Mouse (Mus musculus) cerebellum, postnatal 4 days (tissue): ENCODE measurements around the gene Pdpr.
"Not testable (repeated sequence)": the region's sequence is repeated elsewhere in the genome, so short reads cannot be mapped to it uniquely, and the experiment has no call there.

Source experiments
- DNase-seq, 2 experiments: peaks; one replicate each; pipeline ENCODE4 v3.0.0; 2022; ENCODE audit warnings: low spot score in 2 of 2, mixed read lengths in 1 of 2

Pdpr gene

DNA sequence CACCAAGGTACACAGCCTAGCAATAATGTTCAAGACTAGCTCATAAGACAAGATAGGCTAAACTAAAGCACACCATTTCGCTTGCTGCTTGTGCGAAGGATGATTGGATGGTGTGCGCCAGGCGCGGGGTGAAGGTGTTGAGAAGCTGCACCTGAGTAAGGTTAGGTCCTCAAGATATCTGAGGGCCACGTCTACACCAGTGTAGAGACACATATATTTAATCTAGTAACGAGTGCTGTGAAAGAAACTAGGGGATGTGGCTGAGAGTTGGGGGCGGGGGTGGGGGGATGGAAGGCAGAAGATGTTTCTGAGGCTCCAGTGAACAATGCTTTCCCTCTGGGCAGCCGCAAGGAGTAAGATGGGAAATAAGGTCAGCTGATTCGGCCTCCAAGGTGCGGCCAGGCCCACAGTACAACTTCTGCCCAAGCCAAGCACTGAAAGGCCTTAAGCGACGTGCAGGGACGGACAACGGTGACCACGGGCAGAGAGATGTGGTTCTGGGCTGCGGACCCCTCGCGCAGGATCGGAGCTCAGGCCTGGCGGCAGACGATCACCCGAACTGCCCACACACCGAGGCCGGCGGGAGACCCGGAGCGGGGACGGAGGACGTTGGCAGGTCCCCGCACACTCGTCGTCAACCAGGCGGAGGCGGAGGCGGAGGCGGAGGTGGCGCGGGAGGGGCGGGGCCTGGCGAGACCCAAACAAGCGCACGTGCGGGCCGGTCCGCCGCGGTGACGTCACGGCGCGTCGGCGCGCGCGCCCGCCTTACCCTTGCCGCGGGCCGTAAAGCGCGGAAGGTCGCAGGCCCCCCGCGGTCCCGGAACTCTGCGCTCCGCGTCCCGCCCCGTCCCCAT, at the start of gene Pdpr:
Pdpr (plus strand) TSS at position 766 of the 854 bp plus-strand sequence.
- DNase-seq, result peak; percentile 84 to 96

DNA sequence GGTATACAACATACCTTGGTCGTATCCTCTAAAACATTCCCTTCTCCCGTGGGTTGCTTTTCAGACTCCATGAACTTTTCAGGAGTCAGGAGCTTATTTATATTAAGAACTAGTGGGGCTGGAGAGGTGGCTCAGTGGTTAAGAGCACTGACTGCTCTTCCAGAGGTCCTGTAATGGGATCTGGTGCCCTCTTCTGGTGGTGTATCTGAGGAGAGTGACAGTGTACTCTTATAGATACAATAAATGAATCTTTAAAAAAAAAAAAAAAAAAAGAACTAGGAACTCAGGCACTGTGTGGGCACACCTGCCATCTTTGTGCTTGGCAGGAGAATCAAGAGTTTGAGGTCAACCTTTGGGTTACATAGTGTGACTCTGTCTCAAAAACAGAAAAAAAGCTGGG, 45.7 kb upstream of the Pdpr start:
- DNase-seq, result no peak

DNA sequence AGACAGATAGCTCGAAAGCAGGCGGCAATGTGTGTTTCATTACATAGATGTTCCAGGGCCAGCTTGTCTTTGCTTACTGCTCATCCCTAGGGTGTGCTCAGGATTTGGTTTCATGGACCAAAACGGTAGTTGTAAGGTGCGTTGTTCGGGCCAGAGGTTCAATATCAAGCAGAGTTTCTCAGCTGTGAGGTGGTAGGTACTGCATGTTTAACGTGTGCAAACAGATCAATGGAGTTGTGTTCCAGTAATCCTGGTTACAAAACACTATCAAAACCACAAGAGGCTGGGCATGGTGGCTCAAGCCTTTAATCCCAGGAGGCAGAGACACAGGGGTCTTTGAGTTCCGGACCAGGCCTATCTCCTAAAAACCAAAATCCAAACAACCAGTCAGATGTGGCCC, 45.3 kb upstream of the Pdpr start:
- no peak for DNase-seq

DNA sequence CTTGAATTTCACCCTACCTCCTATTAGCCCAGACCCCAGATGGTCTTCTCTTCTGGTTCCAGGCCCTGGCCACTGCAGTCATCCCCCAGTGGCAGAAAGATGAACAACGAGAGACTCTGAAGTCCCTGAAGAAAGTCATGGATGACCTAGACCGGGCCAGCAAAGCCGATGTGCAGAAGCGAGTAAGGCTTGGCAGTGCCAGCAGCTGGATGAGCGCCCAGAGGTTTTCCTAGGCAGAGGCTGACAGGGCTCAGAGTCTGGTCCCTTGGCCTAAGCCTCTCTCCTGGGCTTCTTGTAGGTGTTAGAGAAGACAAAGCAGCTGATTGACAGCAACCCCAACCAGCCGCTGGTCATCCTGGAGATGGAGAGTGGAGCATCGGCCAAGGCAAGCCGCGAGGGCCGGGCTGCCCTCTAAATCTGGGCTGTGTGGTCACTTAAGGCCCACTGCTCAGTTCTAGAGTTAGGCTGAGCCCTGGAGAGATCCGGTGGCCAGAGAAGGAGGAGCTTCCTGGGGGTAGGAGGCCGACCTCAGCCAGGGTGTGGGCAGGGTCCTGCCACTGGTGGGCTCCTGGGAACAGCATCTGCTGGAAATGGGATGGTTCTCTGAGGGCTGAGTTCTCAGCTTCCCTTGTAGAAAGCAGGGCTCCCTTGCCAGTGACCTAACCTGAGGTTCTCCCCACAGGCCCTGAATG, 40.5 kb upstream of the Pdpr start:
- no peak for DNase-seq

DNA sequence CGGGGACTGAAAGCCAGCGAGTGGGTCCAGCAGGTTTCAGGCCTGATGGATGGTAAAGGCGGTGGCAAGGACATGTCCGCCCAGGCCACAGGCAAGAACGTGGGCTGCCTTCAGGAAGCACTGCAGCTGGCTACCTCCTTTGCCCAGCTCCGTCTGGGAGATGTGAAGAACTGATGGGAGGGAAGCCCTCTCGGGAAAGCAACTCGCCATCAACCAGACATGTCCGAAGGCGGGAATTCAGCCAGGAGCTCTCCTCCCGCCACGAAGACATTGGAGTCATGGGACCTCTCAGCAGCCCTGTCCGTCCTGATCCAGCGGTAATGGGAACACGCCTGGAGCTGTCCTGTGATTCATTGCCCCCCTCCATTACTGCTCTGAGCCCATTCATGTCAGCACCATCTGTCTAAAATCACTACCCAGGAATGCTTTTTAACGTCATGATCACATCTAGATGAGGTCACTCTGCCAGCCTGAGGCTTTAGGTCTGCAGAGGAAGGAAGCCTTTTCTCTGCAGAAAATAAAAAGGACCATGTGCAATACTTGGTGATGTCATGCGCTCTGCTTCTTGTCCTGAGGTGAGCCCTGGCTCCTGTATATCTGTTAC, 39.3 kb upstream of the Pdpr start:
- no peak for DNase-seq

DNA sequence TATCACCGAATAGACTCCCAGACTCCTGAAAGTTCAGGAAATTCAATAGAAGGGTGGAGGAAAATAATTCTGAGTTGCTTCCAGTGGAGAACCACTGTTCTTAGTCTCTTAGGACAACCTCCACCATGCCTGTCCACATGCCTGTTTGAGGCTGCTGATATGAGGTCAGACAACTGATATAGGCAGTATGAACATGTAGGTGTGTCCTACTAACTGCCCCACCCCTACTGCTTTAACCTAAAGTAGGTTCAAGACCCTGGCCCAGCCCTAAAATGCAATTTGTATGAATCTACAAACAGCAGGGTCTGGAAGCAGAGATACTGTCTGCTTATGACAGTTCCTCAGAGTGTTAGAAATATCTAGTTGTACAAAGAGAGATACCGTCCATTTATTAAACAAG, 38.8 kb upstream of the Pdpr start:
- DNase-seq, result no peak

DNA sequence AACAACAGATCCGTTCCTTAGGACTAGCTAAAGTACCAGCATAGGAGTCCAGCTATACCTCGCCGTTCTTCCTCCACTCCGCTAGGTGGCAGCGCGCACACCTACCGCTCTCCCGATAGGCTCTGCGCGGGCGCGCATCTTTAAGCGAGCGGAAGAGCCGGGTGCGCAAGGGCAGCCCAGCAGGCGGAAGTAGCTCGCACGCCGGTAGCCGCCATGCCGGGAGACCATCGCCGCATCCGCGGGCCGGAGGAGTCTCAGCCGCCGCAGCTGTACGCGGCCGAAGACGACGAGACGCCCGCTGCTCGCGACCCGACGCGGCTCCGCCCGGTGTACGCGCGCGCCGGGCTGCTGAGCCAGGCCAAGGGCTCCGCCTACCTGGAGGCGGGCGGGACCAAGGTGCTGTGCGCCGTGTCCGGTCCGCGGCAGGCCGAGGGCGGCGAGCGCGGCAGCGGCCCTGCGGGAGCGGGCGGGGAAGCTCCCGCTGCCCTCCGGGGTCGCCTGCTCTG, 38.2 kb upstream of the Pdpr start, which contains the start of gene Exosc6:
Exosc6 (plus strand) TSS at position 182 of the 506 bp plus-strand sequence.
- DNase-seq, result peak; percentile 75 to 91

DNA sequence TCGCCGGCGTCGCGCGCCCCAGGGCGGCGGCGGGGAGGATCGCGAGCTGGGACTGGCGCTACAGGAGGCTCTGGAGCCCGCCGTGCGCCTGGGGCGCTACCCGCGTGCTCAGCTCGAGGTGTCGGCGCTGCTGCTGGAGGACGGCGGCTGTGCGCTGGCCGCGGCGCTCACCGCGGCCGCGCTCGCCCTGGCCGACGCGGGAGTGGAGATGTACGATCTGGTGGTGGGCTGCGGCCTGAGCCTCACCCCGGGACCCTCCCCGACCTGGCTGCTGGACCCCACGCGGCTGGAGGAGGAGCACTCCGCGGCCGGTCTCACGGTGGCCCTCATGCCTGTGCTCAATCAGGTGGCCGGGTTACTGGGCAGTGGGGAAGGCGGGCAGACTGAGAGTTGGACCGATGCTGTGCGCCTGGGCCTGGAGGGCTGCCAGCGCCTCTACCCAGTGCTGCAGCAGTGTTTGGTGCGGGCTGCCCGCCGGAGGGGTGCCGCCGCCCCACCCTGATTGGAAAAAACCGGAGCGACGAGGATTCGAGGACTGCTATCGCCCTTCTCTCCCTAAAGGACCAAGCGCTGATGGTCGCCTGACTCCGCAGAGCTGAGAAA, 37.6 kb upstream of the Pdpr start:
- DNase-seq, result peak in 1 of 2 experiments; percentile 38

DNA sequence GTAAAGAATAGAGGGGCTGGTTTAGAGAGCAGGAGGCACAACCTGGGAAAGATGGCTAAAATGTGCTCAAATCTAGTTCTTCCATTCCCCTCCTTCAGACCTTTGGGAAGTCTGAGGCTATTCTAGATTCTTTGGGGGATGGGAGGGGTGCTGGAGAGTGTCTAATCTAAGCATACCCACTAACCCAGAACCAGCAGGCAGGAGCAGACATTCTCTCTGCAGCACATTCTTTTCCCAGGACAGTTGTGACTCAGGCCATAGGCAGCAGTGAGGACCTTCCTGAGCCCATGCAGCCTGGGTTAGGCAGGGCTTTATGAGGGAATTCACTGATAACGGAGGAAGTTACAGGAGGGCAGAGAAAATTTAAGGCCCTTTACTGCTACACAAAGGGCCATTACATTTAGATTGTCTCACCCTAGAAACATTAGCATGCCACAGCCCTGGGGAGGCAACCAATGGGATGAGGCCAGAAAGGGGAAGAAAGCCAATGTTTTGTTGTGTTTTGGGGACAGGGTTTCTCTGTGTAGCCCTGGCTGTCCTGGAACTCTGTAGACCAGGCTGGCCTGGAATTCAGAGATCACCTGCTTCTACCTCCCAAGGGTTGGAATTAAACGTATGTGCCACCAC, 35.4 kb upstream of the Pdpr start:
- no peak for DNase-seq

DNA sequence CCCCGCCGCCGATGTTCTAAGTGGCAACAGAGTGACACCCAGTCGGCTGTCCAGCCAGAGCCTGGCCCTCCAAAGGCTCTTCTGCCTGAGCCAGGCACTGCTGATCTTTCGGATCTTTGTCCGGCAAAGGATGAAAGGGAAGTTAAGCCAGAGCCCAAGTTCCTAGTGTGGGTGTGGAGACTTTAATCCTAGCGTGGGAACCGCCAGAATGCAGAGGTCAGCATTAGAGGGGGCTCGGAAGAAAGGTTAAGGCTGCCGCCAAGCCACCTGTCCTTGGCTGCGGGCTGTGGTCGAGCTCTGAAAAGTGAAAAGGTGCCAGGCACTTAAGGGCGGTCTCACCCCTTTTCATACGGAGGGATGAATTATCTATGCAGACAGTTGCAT, 32.8 kb upstream of the Pdpr start:
- DNase-seq, result peak in 1 of 2 experiments; percentile 11

DNA sequence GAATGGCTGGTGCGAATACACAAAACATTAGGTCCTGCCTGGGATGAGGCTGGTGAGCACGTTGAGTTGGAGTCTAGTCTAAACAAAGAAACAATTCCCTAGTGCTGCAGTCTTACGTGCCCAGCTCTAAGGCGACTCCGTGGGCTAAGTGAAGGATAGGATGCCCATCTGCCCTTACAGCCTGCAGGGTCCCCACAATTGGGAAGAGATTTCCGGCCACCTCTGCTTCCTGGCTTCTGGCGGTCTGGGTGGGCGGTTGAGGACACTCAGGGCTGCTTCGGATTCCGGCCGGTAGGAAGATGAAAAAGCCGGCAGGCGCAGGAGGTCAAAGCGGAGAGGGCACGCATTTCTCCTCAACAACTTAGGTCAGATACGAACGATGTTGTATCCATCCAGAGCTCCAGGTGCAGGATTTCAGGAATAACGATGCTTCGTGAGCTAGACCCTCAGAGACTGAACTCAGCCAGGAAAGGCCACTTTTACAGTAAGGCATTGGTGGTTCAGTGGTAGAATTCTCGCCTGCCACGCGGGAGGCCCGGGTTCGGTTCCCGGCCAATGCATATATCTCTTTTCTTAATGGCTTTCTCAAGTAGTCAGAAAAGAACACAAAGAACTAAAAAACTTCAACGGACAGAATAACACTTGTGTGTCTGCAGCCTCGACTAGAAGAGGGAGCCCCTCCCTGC, 32.2 kb upstream of the Pdpr start:
- DNase-seq, result peak; percentile 88 to 95

DNA sequence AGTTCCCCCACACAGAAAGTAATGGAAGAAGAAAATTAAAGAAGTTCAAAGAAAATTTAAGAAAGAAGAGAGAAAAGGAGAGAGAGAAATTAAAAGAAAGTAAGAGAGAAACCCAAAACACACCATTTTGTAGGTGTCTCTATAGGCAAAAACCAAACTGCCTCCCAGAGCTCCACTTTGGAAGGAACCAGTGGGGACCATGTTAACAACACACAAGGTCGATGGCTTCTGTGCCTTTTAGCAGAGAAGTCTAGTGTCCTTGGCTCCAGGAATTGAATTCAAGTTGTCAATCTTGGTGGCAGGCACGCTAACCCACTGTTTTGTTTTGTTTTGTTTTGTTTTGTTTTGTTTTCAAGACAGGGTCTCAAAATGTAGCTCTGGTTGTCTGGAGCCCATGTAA, 31.5 kb upstream of the Pdpr start:
- DNase-seq, result no peak

DNA sequence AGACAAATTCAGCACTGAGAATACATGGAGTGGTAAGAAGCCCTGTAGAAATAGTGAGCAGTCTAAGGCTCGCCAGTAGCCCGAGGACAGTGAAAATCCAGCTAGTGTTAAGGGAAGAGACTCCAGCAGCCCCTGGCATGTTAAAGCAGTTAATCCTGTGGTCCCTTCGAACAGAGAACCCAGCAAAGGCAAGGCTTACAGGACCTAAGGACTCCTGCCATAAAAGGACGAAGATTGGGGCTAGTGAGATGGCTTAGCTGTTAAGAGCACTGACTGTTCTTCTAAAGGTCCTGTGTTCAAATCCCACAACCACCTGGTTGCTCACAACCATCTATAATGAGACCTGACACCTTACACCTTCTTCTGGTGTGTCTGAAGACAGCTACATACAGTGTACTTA, 28.1 kb upstream of the Pdpr start:
- no peak for DNase-seq

DNA sequence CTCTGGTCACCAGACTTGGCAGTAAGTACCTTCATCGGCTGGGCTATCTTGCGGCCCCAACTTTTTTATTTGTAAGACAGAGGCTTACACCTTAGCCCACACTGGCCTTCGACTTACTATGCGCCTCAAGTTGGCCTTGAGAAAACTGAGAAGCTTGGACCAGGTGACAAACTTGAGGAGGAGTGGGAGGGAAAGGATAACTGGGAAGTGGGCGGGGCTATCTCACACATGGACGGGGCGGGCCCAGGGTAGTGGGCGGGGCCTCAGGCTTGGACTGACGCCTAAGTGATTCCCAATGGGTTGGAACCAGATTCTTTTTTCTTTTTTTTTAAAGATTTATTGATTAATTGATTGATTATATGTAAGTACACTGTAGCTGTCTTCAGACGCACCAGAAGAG, 27.0 kb upstream of the Pdpr start:
- DNase-seq, result no peak

DNA sequence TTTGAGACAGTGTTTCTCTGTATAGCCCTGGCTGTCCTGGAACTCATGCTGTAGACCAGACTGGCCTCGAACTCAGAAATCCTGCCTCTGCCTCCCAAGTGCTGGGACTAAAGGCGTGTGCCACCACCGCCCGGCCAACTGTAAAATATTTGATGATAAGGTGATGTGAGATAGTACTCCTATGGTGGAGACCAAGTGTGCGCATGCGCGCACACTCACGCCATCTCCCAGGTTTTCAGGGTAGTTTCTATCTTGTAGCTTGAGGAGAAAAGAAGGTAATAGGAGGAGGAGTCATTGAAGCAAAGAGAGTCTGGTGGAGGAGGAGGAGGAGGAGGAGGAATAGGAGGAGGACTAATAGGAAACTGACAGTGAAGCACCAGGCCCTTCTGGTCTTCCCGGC, 25.8 kb upstream of the Pdpr start:
- DNase-seq, result not testable (repeated sequence)

DNA sequence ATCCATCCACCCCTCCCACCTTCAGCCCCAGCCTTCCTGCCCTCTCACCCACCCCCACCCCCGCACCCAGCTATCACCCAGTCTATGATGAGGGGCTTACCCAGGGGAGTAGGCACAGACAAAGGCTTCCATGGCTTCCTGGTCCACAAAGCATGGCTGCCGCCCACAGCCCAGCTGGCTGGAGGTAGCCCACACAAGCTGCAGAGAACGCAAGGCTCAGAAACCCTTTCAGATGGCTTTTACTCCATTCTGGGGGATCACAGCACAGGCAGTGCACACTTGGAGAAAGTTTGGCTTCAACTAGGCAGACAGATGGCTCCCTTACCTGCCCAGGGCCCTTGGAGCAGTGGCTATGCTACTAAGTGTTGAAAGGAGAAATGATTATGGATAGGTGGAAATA, 18.5 kb upstream of the Pdpr start:
- no peak for DNase-seq

DNA sequence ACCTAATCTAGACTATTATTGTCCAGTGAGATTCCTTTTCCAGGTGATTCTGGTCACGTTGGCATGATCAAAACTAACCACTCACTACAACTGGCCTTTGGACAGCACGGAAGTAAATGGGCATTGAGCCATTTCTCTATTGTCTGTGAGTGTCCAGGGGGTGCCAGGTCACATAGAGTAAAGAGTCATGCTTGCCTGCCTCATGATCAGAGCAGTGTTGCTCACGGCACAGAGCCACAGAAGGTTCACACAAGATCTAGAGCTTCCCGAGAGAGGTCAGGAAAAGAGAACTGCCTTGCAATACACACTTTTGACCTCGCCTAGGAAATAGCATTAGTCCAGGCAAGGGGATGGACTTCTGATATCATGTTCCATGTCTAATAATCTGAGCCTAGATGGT, 15.0 kb upstream of the Pdpr start:
- DNase-seq, result no peak

DNA sequence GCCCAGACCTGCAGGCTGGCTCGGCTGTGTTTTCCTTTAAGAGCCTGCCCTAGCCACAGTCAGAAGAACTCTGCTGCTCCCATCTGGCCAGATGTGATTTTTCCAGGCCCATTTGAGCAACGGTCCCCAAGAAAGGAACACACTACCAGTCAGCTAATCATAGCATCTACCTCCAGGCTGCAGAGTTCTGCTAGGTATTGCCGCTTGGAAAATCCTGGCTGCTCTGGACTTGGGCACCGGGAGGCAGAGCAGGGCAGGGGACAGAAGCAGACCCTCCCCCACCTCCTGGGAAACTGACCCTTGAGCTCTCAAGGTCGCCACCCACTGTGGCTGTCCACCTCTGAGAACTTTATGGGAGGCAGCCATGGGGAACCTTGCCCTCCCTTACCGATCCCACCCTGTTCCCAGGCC, 14.6 kb upstream of the Pdpr start:
- DNase-seq, result no peak

DNA sequence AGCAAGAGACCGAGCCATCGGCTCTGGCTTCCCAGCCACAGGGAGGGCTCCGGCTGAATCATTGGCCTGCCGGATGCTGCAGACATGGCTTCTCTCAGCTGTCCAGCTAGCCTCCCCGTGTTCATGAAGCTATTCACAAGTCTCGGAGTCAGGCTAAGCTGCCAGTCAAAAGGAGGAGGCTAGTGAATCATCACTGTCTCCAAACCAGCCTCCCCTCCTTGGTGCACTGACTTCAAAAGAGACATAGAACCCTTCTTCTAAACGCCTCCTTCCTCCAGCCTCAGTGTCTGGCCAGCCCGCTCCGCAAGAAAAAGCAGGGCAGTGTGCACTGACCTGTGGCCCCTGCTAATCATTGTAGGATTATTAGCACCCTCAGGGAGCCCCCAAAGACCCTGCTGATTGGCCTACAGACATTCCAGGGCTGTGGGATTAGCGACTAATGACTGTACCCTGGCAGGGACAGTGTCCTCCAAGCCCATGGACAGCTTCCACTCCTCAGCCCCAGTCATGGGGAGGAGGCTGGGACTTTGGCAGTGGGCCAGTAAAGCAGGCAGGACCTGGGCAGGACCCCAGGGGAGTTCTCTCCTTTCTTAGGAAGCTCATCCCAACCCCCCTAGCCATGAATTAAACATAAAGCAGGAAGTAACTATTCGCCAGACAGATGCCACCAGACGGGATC, 12.7 kb upstream of the Pdpr start:
- DNase-seq, result no peak

DNA sequence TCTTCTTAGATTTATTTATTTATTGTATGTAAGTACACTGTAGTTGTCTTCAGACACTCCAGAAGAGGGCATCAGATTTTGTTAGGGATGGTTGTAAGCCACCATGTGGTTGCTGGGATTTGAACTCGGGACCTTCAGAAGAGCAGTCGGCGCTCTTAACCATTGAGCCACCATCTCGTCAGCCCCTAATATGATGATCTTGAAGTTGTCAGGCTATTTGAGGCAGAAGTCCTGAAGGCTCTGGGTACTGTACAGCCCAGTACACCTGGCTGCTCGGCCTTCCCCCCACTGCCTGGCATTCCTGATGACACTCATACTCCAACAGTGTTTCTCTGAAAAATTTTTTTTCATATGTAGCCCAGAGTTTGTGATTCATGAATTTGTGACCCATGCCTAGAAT, 10.5 kb upstream of the Pdpr start:
- not testable (repeated sequence) for DNase-seq
